Mouse (Mus musculus) hindbrain, embryonic 16.5 days (tissue): ENCODE results near the gene Bcl9. TPM values are rescaled to one million over a fixed set of nuclear protein-coding genes. Genes with fewer than 3 reads are reported as not detected.
A peak's percentile ranks its signal among the peaks of the same experiment; 100 is the strongest.

Experiments used
- ATAC-seq: fragments of 200-750 bp; cut with Nextera tagmentation; 2 replicates; pipeline ENCODE4 v1.8.0; 2017; ENCODE audit warnings: moderate TSS enrichment, moderate library complexity
- H3K27ac ChIP-seq: fragments of 300-500 bp; sonication (generic); 2 replicates; pipeline ENCODE4 v1.5.1; 2014; ENCODE audit warnings: low read depth, mild to moderate bottlenecking, control low read depth, low read length, moderate library complexity
- H3K27me3 ChIP-seq: fragments of 300-500 bp; sonication (generic); replicated peaks from 2 replicates; pipeline ENCODE4 v1.6.1; 2014; ENCODE audit warnings: low read length; ENCODE audit not compliant: control insufficient read depth, insufficient read depth
- H3K36me3 ChIP-seq: fragments of 300-500 bp; sonication (generic); 2 replicates; pipeline ENCODE4 v1.6.1; 2014; ENCODE audit warnings: mild to moderate bottlenecking, low read length, moderate library complexity, mixed read lengths; ENCODE audit not compliant: control insufficient read depth, insufficient read depth
- H3K4me1 ChIP-seq: fragments of 300-500 bp; sonication (generic); 2 replicates; pipeline ENCODE4 v1.6.1; 2014; ENCODE audit warnings: low read depth, low read length; ENCODE audit not compliant: control insufficient read depth, insufficient read depth
- H3K4me2 ChIP-seq: fragments of 300-500 bp; sonication (generic); 2 replicates; pipeline ENCODE4 v1.6.1; 2014; ENCODE audit warnings: mild to moderate bottlenecking, low read length, control low read depth, moderate library complexity
- H3K4me3 ChIP-seq: fragments of 300-500 bp; sonication (generic); 2 replicates; pipeline ENCODE4 v1.5.1; 2014; ENCODE audit warnings: mild to moderate bottlenecking, low read length, control low read depth, moderate library complexity
- H3K9ac ChIP-seq: fragments of 300-500 bp; sonication (generic); 2 replicates; pipeline ENCODE4 v1.6.1; 2014; ENCODE audit warnings: low read depth, mild to moderate bottlenecking, control low read depth, low read length, moderate library complexity
- H3K9me3 ChIP-seq: fragments of 300-500 bp; sonication (generic); 2 replicates; pipeline ENCODE4 v1.6.1; 2014; ENCODE audit warnings: mild to moderate bottlenecking, low read length, moderate library complexity; ENCODE audit not compliant: control insufficient read depth
- WGBS: fragments of 180-500 bp; shearing (Covaris S2); extraction: QIAGEN DNeasy Blood & Tissue Kit; methylation state at CpG from one replicate; pipeline ENCODE4 v1.1.7; 2014; 5-methylcytosine and 5-hydroxymethylcytosine counted together
- polyA plus RNA-seq: library from polyadenylated mRNA; unstranded; fragments of >200 nt; fragmentation: Nextera tagmentation; extraction: Ambion mirVana; gene quantifications from 2 replicates; pipeline ENCODE4 v1.2.1, GENCODE M21; 2015

Bcl9 gene
- polyA plus RNA-seq, 1 experiment from 2014 or later, result 57.4 TPM

- WGBS, result 93% methylated on average over 5 of the region's 5 CpGs
- Histone ChIP-seq H3K9ac (no peak overlapping the region), H3K4me3 (no peak overlapping the region), H3K27ac (no peak overlapping the region), H3K27me3 (no peaks in the 10 kb centered on the region), H3K9me3 (no peaks in the 10 kb centered on the region), H3K36me3 (no peaks in the 10 kb centered on the region), H3K4me2 (no peak overlapping the region), H3K4me1 (peaks cover 15% of the 10 kb centered on the region)
- ATAC-seq, result no peak
Measured at GRCm38 (mm10) chr3:97230631-97231404, 66.9 kb downstream of the Bcl9 start.

GRCm38 (mm10) chr3:97228457-97228856, 69.3 kb downstream of the Bcl9 start:
- peak overlapping the region; percentile 84 for H3K4me2 ChIP-seq
- H3K9ac ChIP-seq, result peak overlapping the region; percentile 91
- H3K4me3 ChIP-seq, result peak overlapping the region; percentile 88
- H3K9me3 ChIP-seq, result no peaks in the 10 kb centered on the region
- no peak for ATAC-seq
- peak overlapping the region; percentile 89 for H3K27ac ChIP-seq
- no peaks in the 10 kb centered on the region for H3K27me3 ChIP-seq
- WGBS, result 19% methylated on average over 12 of the region's 12 CpGs
- peaks cover 19% of the 10 kb centered on the region for H3K4me1 ChIP-seq
- H3K36me3 ChIP-seq, result no peaks in the 10 kb centered on the region

DNA sequence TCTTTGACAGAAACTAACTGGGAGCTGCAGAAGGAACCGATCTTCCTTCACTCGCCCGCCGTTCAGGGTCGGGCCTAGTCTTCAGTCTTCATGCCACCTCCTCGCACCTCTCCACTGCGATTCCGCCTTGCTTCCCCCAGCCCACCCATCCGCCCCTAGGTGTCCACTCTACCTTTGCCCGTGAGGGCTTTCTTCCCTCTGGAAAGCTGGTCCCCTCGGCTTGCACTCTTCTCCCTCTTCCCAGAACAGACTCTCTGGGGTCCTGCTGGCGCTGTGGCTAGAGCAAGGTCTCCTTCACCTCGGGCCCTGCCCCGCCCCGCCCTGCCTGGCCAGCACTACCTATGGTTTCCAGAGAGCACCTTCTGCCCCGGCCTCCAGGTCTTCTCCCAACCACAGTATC, 69.7 kb downstream of the Bcl9 start:
- H3K36me3 ChIP-seq, result no peaks in the 10 kb centered on the region
- peak overlapping the region; percentile 91 for H3K9ac ChIP-seq
- 1% methylated on average over 16 of the region's 16 CpGs for WGBS
- ATAC-seq, result no peak
- peaks cover 19% of the 10 kb centered on the region for H3K4me1 ChIP-seq
- H3K9me3 ChIP-seq, result no peaks in the 10 kb centered on the region
- H3K27ac ChIP-seq, result peak overlapping the region; percentile 89
- H3K4me2 ChIP-seq, result peak overlapping the region; percentile 84
- H3K27me3 ChIP-seq, result no peaks in the 10 kb centered on the region
- H3K4me3 ChIP-seq, result peak overlapping the region; percentile 88

GRCm38 (mm10) chr3:97227259-97228005, 70.3 kb downstream of the Bcl9 start:
- peak overlapping the region; percentile 89 for H3K27ac ChIP-seq
- peak; percentile 93 for ATAC-seq
- peaks cover 19% of the 10 kb centered on the region for H3K4me1 ChIP-seq
- WGBS, result 0% methylated on average over 13 of the region's 79 CpGs
- H3K36me3 ChIP-seq, result no peaks in the 10 kb centered on the region
- peak overlapping the region; percentile 88 for H3K4me3 ChIP-seq
- no peaks in the 10 kb centered on the region for H3K9me3 ChIP-seq
- no peaks in the 10 kb centered on the region for H3K27me3 ChIP-seq
- peak overlapping the region; percentile 84 for H3K4me2 ChIP-seq
- peak overlapping the region; percentile 91 for H3K9ac ChIP-seq

- Histone ChIP-seq H3K27me3 (no peaks in the 10 kb centered on the region), H3K9ac (peak overlapping the region; percentile 91), H3K4me2 (peak overlapping the region; percentile 82), H3K36me3 (no peaks in the 10 kb centered on the region), H3K27ac (peak overlapping the region; percentile 89), H3K9me3 (no peaks in the 10 kb centered on the region), H3K4me3 (peak overlapping the region; percentile 88), H3K4me1 (peaks cover 19% of the 10 kb centered on the region)
- 1% methylated on average over 18 of the region's 18 CpGs for WGBS
- ATAC-seq, result peak; percentile 19; the same call in 1 of the 2 replicates
Measured at GRCm38 (mm10) chr3:97226719-97227118, 71.0 kb downstream of the Bcl9 start.

DNA sequence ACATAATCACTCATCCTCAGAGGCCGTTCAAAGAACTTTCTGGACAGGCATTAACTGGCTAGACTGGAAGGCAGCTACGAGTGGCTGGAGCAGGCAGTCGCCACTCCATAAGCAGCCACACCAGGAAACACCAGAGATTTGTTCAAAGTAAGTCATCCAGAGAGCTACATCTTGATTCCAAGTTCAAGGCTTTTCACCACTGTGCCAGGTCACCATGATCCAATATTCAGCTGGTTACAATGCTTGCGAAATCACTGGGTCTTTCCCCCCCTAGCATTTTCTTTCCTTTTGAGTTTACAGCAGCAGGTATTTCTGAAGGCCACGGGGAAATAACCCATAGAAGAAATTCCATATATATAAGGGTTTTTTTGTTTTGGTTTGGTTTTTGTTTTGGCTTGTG, 72.5 kb downstream of the Bcl9 start:
- 85% methylated on average over 5 of the region's 5 CpGs for WGBS
- Histone ChIP-seq H3K36me3 (peaks cover 4% of the 10 kb centered on the region; the same call in 1 of the 2 replicates), H3K4me3 (no peak overlapping the region), H3K9me3 (no peaks in the 10 kb centered on the region), H3K4me2 (no peak overlapping the region), H3K9ac (no peak overlapping the region), H3K27ac (no peak overlapping the region), H3K27me3 (no peaks in the 10 kb centered on the region), H3K4me1 (peaks cover 19% of the 10 kb centered on the region)
- no peak for ATAC-seq

- no peaks in the 10 kb centered on the region for H3K27me3 ChIP-seq
- no peaks in the 10 kb centered on the region for H3K9me3 ChIP-seq
- WGBS, result 63% methylated on average over 9 of the region's 9 CpGs
- H3K9ac ChIP-seq, result no peak overlapping the region
- peaks cover 15% of the 10 kb centered on the region for H3K4me1 ChIP-seq
- H3K4me2 ChIP-seq, result no peak overlapping the region
- H3K4me3 ChIP-seq, result no peak overlapping the region
- no peak for ATAC-seq
- H3K36me3 ChIP-seq, result peaks cover 4% of the 10 kb centered on the region; the same call in 1 of the 2 replicates
- H3K27ac ChIP-seq, result no peak overlapping the region
Measured at GRCm38 (mm10) chr3:97223261-97223660, 74.5 kb downstream of the Bcl9 start.

DNA sequence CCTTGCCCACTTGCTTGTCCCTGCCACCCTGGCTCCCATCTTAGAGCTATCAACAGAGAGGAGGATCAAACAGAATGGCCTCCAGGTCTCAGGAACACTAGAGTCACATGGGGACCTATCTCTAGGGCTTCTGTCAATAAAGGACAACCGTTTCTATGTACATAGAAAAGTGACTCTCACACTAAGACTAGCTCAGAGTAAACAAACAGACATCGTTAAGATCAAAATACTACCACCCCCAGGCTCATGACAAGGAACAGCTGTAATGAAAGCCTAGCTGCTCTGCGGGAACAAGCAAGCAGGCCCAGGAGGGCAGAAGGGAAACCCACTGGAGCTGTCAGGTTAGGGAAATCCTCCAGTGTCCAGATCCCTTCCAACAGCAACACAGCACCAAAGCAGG, 82.2 kb downstream of the Bcl9 start:
- H3K4me3 ChIP-seq, result no peak overlapping the region
- H3K36me3 ChIP-seq, result peaks cover 40% of the 10 kb centered on the region
- H3K4me2 ChIP-seq, result no peak overlapping the region
- WGBS, result 74% methylated on average over 3 of the region's 3 CpGs
- no peaks in the 10 kb centered on the region for H3K9me3 ChIP-seq
- H3K27me3 ChIP-seq, result no peaks in the 10 kb centered on the region
- H3K9ac ChIP-seq, result no peak overlapping the region
- ATAC-seq, result no peak
- no peak overlapping the region for H3K27ac ChIP-seq
- no peaks in the 10 kb centered on the region for H3K4me1 ChIP-seq

GRCm38 (mm10) chr3:97214439-97214838, 83.3 kb downstream of the Bcl9 start:
- Histone ChIP-seq H3K9ac (no peak overlapping the region), H3K4me1 (no peaks in the 10 kb centered on the region), H3K36me3 (peaks cover 49% of the 10 kb centered on the region), H3K27me3 (no peaks in the 10 kb centered on the region), H3K4me3 (no peak overlapping the region), H3K27ac (no peak overlapping the region; the same call in 1 of the 2 replicates), H3K9me3 (no peaks in the 10 kb centered on the region), H3K4me2 (no peak overlapping the region)
- 50% methylated on average over 1 of the region's 1 CpGs for WGBS
- ATAC-seq, result no peak
